Mouse (Mus musculus): ENCODE results near the gene Stk25. TPM values are rescaled to one million over a fixed set of nuclear protein-coding genes. Genes with fewer than 3 reads are reported as not detected.

Gene Stk25
- polyA plus RNA-seq, 1 experiment from 2014 or later: 170 TPM

DNA sequence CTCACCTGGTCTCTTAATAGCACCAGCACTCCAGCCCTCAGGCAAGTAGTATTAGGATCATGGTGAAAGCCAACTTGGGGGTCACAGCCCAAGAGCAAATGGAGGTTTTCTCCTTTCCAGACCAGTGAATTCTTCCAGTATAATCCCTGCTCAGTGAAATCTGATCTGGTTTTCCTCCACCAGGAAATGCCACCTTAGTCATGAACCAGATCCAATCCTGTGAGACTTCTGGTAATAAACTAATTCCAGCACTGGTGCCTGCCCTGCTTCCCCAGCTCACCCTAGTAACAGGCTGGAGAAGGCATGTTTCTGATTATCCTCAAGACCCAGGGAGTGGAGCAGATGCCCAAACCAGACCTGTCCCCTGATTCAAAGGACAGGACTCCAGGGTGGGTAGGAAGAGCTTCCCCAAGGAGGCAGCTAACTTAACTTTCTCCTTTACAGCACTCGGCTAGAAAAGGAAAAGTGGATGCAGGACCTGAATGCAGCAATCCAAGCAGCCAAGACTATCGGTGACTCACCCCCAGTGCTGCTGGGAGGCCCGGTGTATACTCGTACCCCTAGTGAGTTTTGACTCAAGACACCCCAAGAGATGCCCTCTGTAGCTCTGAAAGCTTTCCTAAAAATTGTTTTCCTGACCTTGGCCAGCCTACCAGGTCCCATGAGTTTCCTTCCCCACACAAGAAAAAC lies 40.3 kb downstream of the Stk25 start:
- ATAC-seq (replicated peaks; ENCODE audit: insufficient number of reproducible peaks, low FRiP score, low TSS enrichment, low read depth) (peak; percentile 74; the same call in 1 of the 2 replicates), DNase-seq (ENCODE audit: low spot score) (peak; percentile 75)
- Histone ChIP-seq H3K4me1 (ENCODE audit: control insufficient read depth, insufficient read depth, low read length) (peaks cover 4% of the 10 kb centered on the region), H3K27me3 (ENCODE audit: control insufficient read depth, insufficient read depth, low read length) (no peaks in the 10 kb centered on the region), H3K4me2 (ENCODE audit: low read depth, low read length) (no peak overlapping the region), H3K9me3 (replicated peaks; ENCODE audit: control insufficient read depth, low read length) (no peaks in the 10 kb centered on the region), H3K27ac (replicated peaks; ENCODE audit: low read depth, low read length) (0 out of 2 replicates have a peak overlapping the region, but pooled peaks have one; percentile 23), H3K36me3 (replicated peaks; ENCODE audit: control insufficient read depth, insufficient read depth, low read depth, low read length) (peaks cover 4% of the 10 kb centered on the region), H3K4me3 (ENCODE audit: low read depth, low read length) (no peak overlapping the region), H3K9ac (replicated peaks; ENCODE audit: low read length) (no peak overlapping the region)
- WGBS: 70% methylated on average over 4 of the region's 4 CpGs

DNA sequence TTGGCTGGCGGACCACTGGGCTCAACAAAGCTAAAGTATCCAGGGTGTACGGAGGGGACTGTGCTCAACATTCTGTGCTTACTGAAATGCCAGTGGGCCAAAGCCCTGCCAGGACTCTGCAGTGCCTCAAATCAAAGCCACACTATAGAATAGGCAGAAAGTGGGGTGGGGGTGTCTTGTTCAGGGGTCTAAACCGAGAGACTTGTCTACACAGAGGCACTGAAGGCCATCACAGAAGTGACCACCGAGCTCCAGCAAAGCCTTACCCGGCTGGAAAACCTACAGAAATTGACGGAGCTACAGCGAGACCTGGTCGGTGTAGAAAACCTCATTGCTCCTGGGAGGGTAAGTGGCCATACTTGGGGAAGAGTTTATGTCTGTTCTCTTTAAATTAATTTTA lies 48.7 kb downstream of the Stk25 start:
- Histone ChIP-seq H3K9ac (replicated peaks; ENCODE audit: low read length) (no peak overlapping the region), H3K4me1 (ENCODE audit: control insufficient read depth, insufficient read depth, low read length) (no peaks in the 10 kb centered on the region), H3K27ac (replicated peaks; ENCODE audit: low read depth, low read length) (no peak overlapping the region), H3K4me2 (ENCODE audit: low read depth, low read length) (no peak overlapping the region), H3K36me3 (replicated peaks; ENCODE audit: control insufficient read depth, insufficient read depth, low read depth, low read length) (no peaks in the 10 kb centered on the region), H3K4me3 (ENCODE audit: low read depth, low read length) (no peak overlapping the region), H3K9me3 (replicated peaks; ENCODE audit: control insufficient read depth, low read length) (no peaks in the 10 kb centered on the region), H3K27me3 (ENCODE audit: control insufficient read depth, insufficient read depth, low read length) (no peaks in the 10 kb centered on the region)
- ATAC-seq (replicated peaks; ENCODE audit: insufficient number of reproducible peaks, low FRiP score, low TSS enrichment, low read depth) (no peak), DNase-seq (ENCODE audit: low spot score) (no peak)
- 86% methylated on average over 8 of the region's 8 CpGs for WGBS

DNA sequence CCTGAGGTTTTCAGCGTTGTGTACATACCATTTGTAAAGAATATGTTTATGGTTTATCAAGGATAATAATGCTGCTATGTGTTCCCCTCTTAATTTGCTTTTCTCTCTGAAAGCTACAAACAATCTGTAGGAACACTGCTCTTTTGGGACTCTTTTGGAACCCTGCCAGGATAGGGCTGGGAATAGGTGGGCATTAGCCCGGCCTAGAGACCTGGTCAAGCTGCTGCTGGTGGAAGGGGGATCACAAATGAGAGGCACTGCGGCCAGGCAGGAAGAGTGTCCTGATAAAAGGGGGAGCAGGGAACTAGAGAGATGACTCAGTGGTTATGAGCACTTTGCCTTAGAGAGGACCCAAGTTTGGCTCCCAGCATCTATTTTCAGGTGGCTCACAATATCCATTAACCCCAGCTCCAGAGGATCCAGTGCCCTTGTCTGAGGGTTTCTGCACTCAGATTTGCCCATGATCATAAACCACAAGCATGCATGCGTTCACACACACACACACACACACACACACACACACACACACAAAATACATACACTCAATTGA lies 49.7 kb downstream of the Stk25 start:
- no peak overlapping the region for H3K9ac ChIP-seq (replicated peaks; ENCODE audit: low read length)
- WGBS: 90% methylated on average over 4 of the region's 4 CpGs
- H3K4me2 ChIP-seq (ENCODE audit: low read depth, low read length): no peak overlapping the region
- no peak for ATAC-seq (replicated peaks; ENCODE audit: insufficient number of reproducible peaks, low FRiP score, low TSS enrichment, low read depth)
- H3K27me3 ChIP-seq (ENCODE audit: control insufficient read depth, insufficient read depth, low read length): no peaks in the 10 kb centered on the region
- no peak overlapping the region for H3K4me3 ChIP-seq (ENCODE audit: low read depth, low read length)
- H3K9me3 ChIP-seq (replicated peaks; ENCODE audit: control insufficient read depth, low read length): no peaks in the 10 kb centered on the region
- no peaks in the 10 kb centered on the region for H3K4me1 ChIP-seq (ENCODE audit: control insufficient read depth, insufficient read depth, low read length)
- H3K36me3 ChIP-seq (replicated peaks; ENCODE audit: control insufficient read depth, insufficient read depth, low read depth, low read length): no peaks in the 10 kb centered on the region
- H3K27ac ChIP-seq (replicated peaks; ENCODE audit: low read depth, low read length): no peak overlapping the region
- DNase-seq (ENCODE audit: low spot score): no peak

DNA sequence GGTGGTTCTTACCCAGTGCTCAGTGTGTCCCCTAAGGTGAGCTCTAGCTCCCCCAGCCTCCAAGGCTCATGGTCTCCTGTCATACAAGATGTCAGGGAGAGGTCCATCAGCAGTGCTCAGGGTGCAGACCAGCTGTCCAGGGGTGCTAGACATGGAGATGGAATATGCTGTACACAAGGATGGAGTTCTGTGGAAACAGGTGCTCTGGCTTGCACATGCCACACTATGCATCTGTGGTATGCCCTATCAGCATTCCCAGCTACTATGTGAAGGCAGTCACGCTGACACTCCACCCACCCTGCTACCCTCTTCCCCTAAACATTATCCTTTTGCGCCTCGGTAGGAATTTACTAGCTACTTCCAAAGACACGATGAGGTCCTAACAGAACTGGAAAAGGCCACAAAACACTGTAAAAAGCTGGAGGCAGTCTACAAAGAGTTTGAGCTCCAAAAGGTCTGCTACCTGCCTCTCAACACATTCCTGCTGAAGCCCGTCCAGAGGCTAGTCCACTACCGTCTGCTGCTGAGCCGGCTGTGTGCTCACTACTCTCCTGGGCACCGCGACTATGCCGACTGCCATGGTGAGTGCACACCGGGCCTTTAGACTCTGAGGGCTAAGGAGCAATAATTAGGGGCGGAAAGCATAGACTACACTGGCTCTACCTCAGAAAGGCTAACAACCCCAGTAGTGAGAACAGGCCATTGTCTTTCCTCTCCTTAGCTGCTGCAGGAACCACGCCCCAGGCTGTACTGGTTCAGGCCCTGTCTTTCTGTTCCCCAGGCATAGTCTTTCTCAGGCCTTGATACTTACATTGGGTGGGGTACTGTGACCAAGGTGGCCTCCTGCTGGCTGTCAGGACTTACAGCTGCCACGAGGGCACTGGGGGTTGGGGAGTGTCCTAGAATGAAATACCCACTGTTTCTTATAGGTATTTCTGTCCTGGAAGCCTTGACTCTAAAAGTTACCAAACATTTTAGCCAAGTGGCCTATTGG lies 51.1 kb downstream of the Stk25 start:
- ATAC-seq (replicated peaks; ENCODE audit: insufficient number of reproducible peaks, low FRiP score, low TSS enrichment, low read depth): no peak
- no peaks in the 10 kb centered on the region for H3K4me1 ChIP-seq (ENCODE audit: control insufficient read depth, insufficient read depth, low read length)
- DNase-seq (ENCODE audit: low spot score): no peak
- no peak overlapping the region for H3K4me3 ChIP-seq (ENCODE audit: low read depth, low read length)
- no peak overlapping the region for H3K9ac ChIP-seq (replicated peaks; ENCODE audit: low read length)
- WGBS: 74% methylated on average over 14 of the region's 14 CpGs
- no peaks in the 10 kb centered on the region for H3K27me3 ChIP-seq (ENCODE audit: control insufficient read depth, insufficient read depth, low read length)
- no peak overlapping the region for H3K4me2 ChIP-seq (ENCODE audit: low read depth, low read length)
- H3K36me3 ChIP-seq (replicated peaks; ENCODE audit: control insufficient read depth, insufficient read depth, low read depth, low read length): no peaks in the 10 kb centered on the region
- no peak overlapping the region for H3K27ac ChIP-seq (replicated peaks; ENCODE audit: low read depth, low read length)
- H3K9me3 ChIP-seq (replicated peaks; ENCODE audit: control insufficient read depth, low read length): no peaks in the 10 kb centered on the region

DNA sequence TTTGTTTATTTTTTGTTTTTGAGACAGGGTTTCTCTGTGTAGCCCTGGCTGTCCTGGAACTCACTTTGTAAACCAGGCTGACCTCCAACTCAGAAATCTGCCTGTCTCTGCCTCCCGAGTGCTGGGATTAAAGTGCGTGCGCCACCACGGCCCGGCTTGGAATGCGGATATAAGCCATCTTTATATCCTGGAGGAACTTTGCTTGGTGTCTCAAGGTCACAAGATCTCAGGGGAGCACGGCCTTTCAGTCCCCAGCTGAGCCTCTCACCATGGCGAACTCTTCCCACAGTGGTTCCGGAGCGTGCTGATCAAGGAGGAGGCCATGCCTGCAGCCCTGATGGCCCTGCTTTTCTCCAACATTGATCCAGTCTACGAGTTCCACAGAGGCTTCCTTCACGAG lies 54.5 kb downstream of the Stk25 start:
- Histone ChIP-seq H3K27ac (replicated peaks; ENCODE audit: low read depth, low read length) (no peak overlapping the region), H3K4me1 (ENCODE audit: control insufficient read depth, insufficient read depth, low read length) (no peaks in the 10 kb centered on the region), H3K9ac (replicated peaks; ENCODE audit: low read length) (no peak overlapping the region), H3K9me3 (replicated peaks; ENCODE audit: control insufficient read depth, low read length) (no peaks in the 10 kb centered on the region), H3K27me3 (ENCODE audit: control insufficient read depth, insufficient read depth, low read length) (no peaks in the 10 kb centered on the region), H3K4me2 (ENCODE audit: low read depth, low read length) (no peak overlapping the region), H3K4me3 (ENCODE audit: low read depth, low read length) (no peak overlapping the region), H3K36me3 (replicated peaks; ENCODE audit: control insufficient read depth, insufficient read depth, low read depth, low read length) (no peaks in the 10 kb centered on the region)
- WGBS: 94% methylated on average over 12 of the region's 12 CpGs
- no peak for ATAC-seq (replicated peaks; ENCODE audit: insufficient number of reproducible peaks, low FRiP score, low TSS enrichment, low read depth)
- DNase-seq (ENCODE audit: low spot score): no peak

DNA sequence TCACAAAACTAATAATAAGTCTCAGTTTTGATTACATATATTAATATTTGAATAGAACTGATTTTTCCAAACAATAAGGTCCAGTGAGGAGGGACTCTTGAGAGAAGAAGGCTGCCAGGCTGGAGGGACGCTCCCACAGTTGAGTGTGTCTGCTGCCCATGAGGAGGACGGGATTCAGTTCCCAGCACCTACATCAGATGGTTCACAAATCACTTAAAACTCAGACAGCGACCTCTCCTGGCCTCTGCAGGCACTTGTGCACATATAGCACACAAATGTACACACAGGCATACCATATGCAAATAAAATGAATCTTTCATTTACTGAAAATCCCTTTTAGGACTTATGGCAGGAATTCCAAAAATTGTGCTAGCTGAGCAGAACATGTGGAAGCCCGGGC lies 55.5 kb downstream of the Stk25 start:
- ATAC-seq (replicated peaks; ENCODE audit: insufficient number of reproducible peaks, low FRiP score, low TSS enrichment, low read depth) (no peak), DNase-seq (ENCODE audit: low spot score) (no peak)
- Histone ChIP-seq H3K4me1 (ENCODE audit: control insufficient read depth, insufficient read depth, low read length) (no peaks in the 10 kb centered on the region), H3K4me3 (ENCODE audit: low read depth, low read length) (no peak overlapping the region), H3K27ac (replicated peaks; ENCODE audit: low read depth, low read length) (no peak overlapping the region), H3K4me2 (ENCODE audit: low read depth, low read length) (no peak overlapping the region), H3K9ac (replicated peaks; ENCODE audit: low read length) (no peak overlapping the region), H3K36me3 (replicated peaks; ENCODE audit: control insufficient read depth, insufficient read depth, low read depth, low read length) (no peaks in the 10 kb centered on the region), H3K27me3 (ENCODE audit: control insufficient read depth, insufficient read depth, low read length) (no peaks in the 10 kb centered on the region), H3K9me3 (replicated peaks; ENCODE audit: control insufficient read depth, low read length) (no peaks in the 10 kb centered on the region)
- 73% methylated on average over 4 of the region's 4 CpGs for WGBS

DNA sequence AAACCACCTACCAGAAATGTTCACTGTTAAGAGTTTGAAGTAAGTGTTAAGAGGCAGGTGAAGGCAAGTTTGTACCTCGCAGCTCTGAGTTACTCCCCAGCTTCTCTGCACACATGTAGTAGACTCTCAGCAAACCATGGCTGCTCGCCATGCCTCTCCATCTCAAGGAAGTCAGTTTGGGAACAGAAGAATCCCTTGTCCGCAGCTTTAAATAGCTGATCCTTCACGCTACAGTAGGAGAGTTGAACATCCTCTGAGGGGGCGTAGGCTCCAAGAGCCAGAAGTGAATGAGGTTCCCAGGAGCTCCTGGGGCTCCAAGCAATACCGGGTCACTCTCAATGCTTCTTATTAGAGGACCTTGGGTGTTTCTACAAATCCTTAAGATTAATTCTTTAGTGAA lies 62.5 kb downstream of the Stk25 start:
- no peak for ATAC-seq (replicated peaks; ENCODE audit: insufficient number of reproducible peaks, low FRiP score, low TSS enrichment, low read depth)
- Histone ChIP-seq H3K27me3 (ENCODE audit: control insufficient read depth, insufficient read depth, low read length) (no peaks in the 10 kb centered on the region), H3K4me1 (ENCODE audit: control insufficient read depth, insufficient read depth, low read length) (no peaks in the 10 kb centered on the region), H3K4me3 (ENCODE audit: low read depth, low read length) (no peak overlapping the region), H3K4me2 (ENCODE audit: low read depth, low read length) (no peak overlapping the region), H3K9ac (replicated peaks; ENCODE audit: low read length) (no peak overlapping the region), H3K36me3 (replicated peaks; ENCODE audit: control insufficient read depth, insufficient read depth, low read depth, low read length) (no peaks in the 10 kb centered on the region), H3K9me3 (replicated peaks; ENCODE audit: control insufficient read depth, low read length) (no peaks in the 10 kb centered on the region), H3K27ac (replicated peaks; ENCODE audit: low read depth, low read length) (no peak overlapping the region)
- DNase-seq (ENCODE audit: low spot score): no peak
- WGBS: 54% methylated on average over 6 of the region's 6 CpGs

DNA sequence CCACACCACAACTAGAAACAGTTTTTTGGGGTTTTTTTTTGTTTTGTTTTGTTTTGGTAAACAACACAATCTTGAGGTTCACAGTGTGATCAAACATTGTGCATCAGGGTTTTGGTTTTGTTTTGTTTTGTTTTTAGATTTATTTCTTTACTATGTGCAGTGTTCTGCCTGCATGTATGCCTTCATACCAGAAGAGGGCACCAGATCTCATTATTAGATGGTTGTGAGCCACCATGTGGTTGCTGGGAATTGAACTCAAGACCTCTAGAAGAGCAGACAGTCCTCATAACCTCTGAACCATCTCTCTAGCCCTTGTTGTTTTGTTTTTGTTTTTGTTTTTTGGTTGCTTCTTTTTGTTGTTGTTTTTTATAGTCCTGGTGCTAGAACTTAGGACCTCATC lies 64.5 kb downstream of the Stk25 start:
- no peaks in the 10 kb centered on the region for H3K36me3 ChIP-seq (replicated peaks; ENCODE audit: control insufficient read depth, insufficient read depth, low read depth, low read length)
- no peak overlapping the region for H3K27ac ChIP-seq (replicated peaks; ENCODE audit: low read depth, low read length)
- no peak for DNase-seq (ENCODE audit: low spot score)
- no peak overlapping the region for H3K4me3 ChIP-seq (ENCODE audit: low read depth, low read length)
- no peaks in the 10 kb centered on the region for H3K4me1 ChIP-seq (ENCODE audit: control insufficient read depth, insufficient read depth, low read length)
- no peak overlapping the region for H3K4me2 ChIP-seq (ENCODE audit: low read depth, low read length)
- H3K27me3 ChIP-seq (ENCODE audit: control insufficient read depth, insufficient read depth, low read length): no peaks in the 10 kb centered on the region
- no peak overlapping the region for H3K9ac ChIP-seq (replicated peaks; ENCODE audit: low read length)
- ATAC-seq (replicated peaks; ENCODE audit: insufficient number of reproducible peaks, low FRiP score, low TSS enrichment, low read depth): no peak
- H3K9me3 ChIP-seq (replicated peaks; ENCODE audit: control insufficient read depth, low read length): no peaks in the 10 kb centered on the region

All from embryonic facial prominence, embryonic 11.5 days (tissue).